Mouse (Mus musculus): ENCODE results near the gene Hist1h3e. TPM values are rescaled to one million over a fixed set of nuclear protein-coding genes. Genes with fewer than 3 reads are reported as not detected.
"Not testable (repeated sequence)": the region's sequence is repeated elsewhere in the genome, so short reads cannot be mapped to it uniquely, and the experiment has no call there.

Hist1h3e gene
- polyA plus RNA-seq, 1 experiment: 1.5 TPM

DNA sequence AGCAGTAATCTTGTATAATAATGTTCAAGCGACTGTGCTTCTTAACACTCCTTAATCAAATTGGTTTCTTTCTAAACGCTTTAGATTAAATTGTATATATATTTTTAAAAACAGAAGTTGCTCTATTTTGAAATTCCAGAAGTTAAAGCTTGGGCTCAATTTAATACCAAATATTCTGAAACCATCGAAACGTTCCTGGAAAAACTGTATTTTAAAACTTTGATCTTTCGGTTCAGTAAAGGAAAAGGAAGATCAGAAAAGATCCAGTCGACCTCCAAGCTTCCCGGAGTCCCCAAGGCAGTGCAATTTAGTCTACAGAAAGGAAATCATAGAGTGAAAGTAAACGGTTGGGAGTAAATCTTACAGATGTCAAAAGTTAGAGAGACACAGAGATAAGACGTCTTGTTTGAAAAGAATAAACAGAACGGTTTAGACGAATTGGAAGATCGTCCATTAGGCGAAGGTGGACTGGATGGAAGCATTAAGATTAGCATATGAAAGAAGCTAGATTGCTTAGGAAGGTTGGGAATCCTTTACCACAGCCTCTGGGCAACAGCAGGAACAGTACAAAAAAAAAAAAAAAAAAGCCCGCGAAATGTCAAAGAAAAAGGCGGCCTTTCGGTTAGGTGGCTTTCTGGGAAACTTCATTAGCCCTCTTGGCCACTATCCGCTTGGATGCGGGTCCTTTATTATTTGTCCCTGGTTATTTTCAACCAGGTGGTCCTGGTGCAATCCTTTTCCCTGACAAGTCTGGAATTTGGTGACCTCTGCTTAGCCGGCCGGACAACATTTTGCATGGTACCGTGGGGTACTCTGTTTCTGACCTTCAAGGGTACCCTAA is 24.1 kb upstream of the Hist1h3e start:
- WGBS: 2% methylated on average over 22 of the region's 22 CpGs
- Histone ChIP-seq H3K4me1 (ENCODE audit: control insufficient read depth, insufficient read depth, low read length) (no peaks in the 10 kb centered on the region), H3K4me3 (replicated peaks; ENCODE audit: insufficient read depth, low read depth, low read length) (peak overlapping the region; percentile 60), H3K27me3 (ENCODE audit: control insufficient read depth, insufficient read depth, low read length) (no peaks in the 10 kb centered on the region), H3K27ac (ENCODE audit: insufficient read depth, low read length) (no peak overlapping the region)
- DNase-seq: no peak
- no peak for TF ChIP-seq POLR2A (IDR thresholded peaks at IDR 0.05; ENCODE audit: borderline replicate concordance, insufficient read depth, low read length)
- TF ChIP-seq CTCF (IDR thresholded peaks at IDR 0.05; ENCODE audit: borderline replicate concordance, insufficient read depth, low read depth, low read length): no peak

DNA sequence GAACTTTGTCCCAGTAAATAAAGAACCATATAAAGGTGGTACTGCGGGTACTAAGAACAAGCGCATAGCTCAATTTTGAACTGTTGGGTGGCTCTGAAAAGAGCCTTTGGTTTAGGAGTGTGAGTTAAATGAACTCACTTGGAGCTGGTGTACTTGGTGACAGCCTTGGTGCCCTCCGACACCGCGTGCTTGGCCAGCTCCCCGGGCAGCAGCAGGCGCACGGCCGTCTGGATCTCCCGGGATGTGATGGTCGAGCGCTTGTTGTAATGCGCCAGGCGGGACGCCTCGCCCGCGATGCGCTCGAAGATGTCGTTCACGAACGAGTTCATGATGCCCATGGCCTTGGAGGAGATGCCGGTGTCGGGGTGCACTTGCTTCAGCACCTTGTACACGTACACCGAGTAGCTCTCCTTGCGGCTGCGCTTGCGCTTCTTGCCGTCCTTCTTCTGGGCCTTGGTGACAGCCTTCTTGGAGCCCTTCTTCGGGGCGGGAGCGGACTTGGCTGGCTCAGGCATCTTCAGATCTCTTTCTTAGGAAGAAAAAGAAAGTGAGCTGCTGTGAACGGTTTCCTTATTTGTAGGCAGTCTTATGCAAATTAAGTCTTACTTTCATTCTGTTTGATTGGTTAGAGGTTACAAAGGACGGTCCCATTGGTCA is 23.4 kb upstream of the Hist1h3e start:
- TF ChIP-seq POLR2A (IDR thresholded peaks at IDR 0.05; ENCODE audit: borderline replicate concordance, insufficient read depth, low read length): peak; percentile 47; the same call in 1 of the 2 replicates
- WGBS: under 1% methylated on average over 34 of the region's 36 CpGs
- not testable (repeated sequence) for H3K27me3 ChIP-seq (ENCODE audit: control insufficient read depth, insufficient read depth, low read length); H3K4me1 ChIP-seq (ENCODE audit: control insufficient read depth, insufficient read depth, low read length)
- DNase-seq: peak; percentile 76 to 81
- peak overlapping the region; percentile 91 for H3K4me3 ChIP-seq (replicated peaks; ENCODE audit: insufficient read depth, low read depth, low read length)
- peak overlapping the region; percentile 76; the same call in 1 of the 2 replicates for H3K27ac ChIP-seq (ENCODE audit: insufficient read depth, low read length)

DNA sequence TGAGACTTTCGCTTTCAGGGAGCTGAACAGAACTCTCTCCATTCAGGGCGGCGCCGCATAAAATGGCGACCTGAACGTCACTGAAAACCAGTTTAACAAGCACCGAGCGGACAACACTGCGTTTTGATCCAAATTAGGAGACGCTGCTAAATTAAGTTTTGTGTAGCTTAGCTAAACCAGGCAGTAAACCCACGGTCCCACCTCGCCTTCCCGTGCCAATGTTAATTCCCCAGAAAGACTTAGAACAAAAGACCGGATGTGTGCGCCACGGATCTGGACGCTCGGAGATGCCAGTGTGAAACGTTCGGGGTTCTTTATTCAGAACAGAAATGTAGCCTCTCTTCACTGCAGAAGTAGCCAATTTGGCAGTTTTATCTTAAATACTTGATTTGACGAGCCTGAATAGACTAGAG is 22.9 kb upstream of the Hist1h3e start:
- no peaks in the 10 kb centered on the region for H3K4me1 ChIP-seq (ENCODE audit: control insufficient read depth, insufficient read depth, low read length)
- TF ChIP-seq POLR2A (IDR thresholded peaks at IDR 0.05; ENCODE audit: borderline replicate concordance, insufficient read depth, low read length): no peak
- TF ChIP-seq CTCF (IDR thresholded peaks at IDR 0.05; ENCODE audit: borderline replicate concordance, insufficient read depth, low read depth, low read length): no peak
- H3K27me3 ChIP-seq (ENCODE audit: control insufficient read depth, insufficient read depth, low read length): no peaks in the 10 kb centered on the region
- peak; percentile 54 to 63 for DNase-seq
- H3K27ac ChIP-seq (ENCODE audit: insufficient read depth, low read length): no peak overlapping the region
- under 1% methylated on average over 21 of the region's 21 CpGs for WGBS
- peak overlapping the region; percentile 91 for H3K4me3 ChIP-seq (replicated peaks; ENCODE audit: insufficient read depth, low read depth, low read length)

DNA sequence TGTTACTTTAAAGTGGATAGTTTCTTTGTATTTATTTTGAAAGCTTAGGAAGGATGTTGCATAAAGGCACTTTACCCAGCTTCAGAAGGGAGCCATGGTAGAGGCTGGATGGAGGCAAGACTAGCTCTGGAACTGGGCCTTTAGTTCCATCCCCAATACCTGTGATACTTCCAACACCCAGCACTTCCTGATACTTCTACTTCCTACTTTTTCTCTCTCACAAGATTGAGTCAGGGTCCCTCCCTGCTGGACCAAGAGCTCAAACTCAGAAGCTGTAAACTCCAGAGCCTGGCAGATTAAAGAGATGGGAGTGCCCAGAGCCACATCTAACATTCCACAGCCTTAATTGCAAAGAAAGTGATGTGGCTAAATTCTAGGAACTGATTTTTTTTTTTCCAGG is 22.2 kb upstream of the Hist1h3e start:
- H3K27me3 ChIP-seq (ENCODE audit: control insufficient read depth, insufficient read depth, low read length): no peaks in the 10 kb centered on the region
- no peaks in the 10 kb centered on the region for H3K4me1 ChIP-seq (ENCODE audit: control insufficient read depth, insufficient read depth, low read length)
- no peak for DNase-seq
- TF ChIP-seq POLR2A (IDR thresholded peaks at IDR 0.05; ENCODE audit: borderline replicate concordance, insufficient read depth, low read length): no peak
- no peak for TF ChIP-seq CTCF (IDR thresholded peaks at IDR 0.05; ENCODE audit: borderline replicate concordance, insufficient read depth, low read depth, low read length)
- no peak overlapping the region for H3K4me3 ChIP-seq (replicated peaks; ENCODE audit: insufficient read depth, low read depth, low read length)
- H3K27ac ChIP-seq (ENCODE audit: insufficient read depth, low read length): no peak overlapping the region

DNA sequence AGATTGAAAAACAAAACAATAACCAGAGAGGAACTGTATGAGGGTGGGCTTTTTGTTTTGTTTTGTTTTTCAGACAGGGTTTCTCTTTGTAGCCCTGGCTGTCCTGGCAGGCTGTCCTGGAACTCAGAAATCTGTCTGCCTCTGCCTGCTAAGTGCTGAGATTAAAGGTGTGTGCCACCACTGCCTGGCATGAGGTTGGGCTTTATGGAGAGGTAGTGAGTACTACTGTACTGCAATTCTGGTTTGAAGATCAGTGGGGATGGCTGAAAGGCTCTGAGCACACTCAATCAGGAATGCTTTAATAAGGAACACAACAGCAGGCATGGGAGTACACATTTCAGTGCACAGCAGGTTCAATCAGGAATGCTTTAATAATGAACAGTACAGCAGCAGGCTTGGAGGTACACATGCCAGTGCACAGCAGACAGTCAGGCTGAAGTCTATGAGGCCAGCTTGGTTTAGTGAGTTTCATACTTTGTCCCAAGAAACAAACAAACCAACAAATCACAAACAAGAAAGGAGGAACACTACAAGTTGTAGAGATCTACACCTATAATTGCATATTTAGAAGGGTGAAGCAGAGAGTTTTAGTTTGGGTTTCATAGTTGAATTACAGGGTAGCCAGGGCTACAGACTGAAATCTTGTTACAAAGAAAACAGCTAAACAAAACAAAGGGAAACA is 21.4 kb upstream of the Hist1h3e start:
- DNase-seq: no peak
- Histone ChIP-seq H3K27me3 (ENCODE audit: control insufficient read depth, insufficient read depth, low read length) (no peaks in the 10 kb centered on the region), H3K4me3 (replicated peaks; ENCODE audit: insufficient read depth, low read depth, low read length) (no peak overlapping the region), H3K27ac (ENCODE audit: insufficient read depth, low read length) (no peak overlapping the region), H3K4me1 (ENCODE audit: control insufficient read depth, insufficient read depth, low read length) (no peaks in the 10 kb centered on the region)
- TF ChIP-seq POLR2A (IDR thresholded peaks at IDR 0.05; ENCODE audit: borderline replicate concordance, insufficient read depth, low read length) (no peak), CTCF (IDR thresholded peaks at IDR 0.05; ENCODE audit: borderline replicate concordance, insufficient read depth, low read depth, low read length) (no peak)

DNA sequence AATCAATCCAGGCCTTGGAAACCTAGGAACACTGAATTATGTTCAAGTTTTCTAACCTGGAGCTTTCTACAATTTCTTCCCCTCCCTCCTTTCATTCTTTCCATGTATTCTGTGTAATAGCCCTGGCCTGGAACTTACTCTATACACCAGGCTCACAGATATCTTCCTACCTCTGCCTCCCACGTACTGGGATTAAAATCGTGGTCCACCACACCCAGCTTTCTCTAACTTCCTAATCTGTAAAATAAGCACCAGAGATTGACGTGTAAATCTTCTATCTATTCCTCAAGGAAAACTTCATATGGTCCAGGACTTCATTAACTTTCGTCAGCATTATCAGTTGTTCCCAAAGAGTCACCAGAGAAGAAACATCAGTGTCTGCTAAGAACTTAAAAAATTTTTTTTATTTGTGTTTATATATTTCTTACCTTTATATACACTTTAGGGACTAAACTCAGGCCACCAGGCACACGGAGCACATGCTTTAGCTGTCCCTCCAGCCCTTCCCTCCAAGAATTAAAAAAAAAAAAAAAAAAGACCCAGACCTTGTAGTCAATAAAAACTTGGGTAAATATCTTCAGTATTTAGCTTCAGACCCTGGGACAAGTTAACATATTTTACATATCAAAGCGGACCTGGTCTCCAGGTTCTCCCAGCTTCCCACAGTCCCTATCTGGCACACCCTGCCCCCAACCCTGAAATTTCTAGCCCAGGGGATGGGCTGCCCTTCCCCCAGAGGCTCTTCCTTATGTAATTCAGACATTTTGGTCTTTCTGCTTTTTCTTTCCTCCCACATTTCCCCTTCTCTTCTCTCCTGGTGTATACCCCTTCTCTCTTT is 20.3 kb upstream of the Hist1h3e start:
- TF ChIP-seq CTCF (IDR thresholded peaks at IDR 0.05; ENCODE audit: borderline replicate concordance, insufficient read depth, low read depth, low read length) (no peak), POLR2A (IDR thresholded peaks at IDR 0.05; ENCODE audit: borderline replicate concordance, insufficient read depth, low read length) (no peak)
- H3K4me3 ChIP-seq (replicated peaks; ENCODE audit: insufficient read depth, low read depth, low read length): no peak overlapping the region
- WGBS: 25% methylated on average over 6 of the region's 6 CpGs
- DNase-seq: no peak
- H3K27me3 ChIP-seq (ENCODE audit: control insufficient read depth, insufficient read depth, low read length): no peaks in the 10 kb centered on the region
- no peaks in the 10 kb centered on the region for H3K4me1 ChIP-seq (ENCODE audit: control insufficient read depth, insufficient read depth, low read length)
- no peak overlapping the region for H3K27ac ChIP-seq (ENCODE audit: insufficient read depth, low read length)
